Mouse (Mus musculus) liver, postnatal 0 days (tissue): ENCODE measurements around the gene Qk.

Source experiments
- CTCF ChIP-seq: sonication (generic); IDR thresholded peaks from 2 replicates; pipeline ENCODE4 v1.5.1; 2016; ENCODE audit warnings: antibody characterized with exemption, low read depth
- EP300 ChIP-seq: IDR thresholded peaks from 2 replicates; pipeline ENCODE4 v1.6.1; 2016; ENCODE audit warnings: antibody characterized with exemption, low read depth, mild to moderate bottlenecking

DNA sequence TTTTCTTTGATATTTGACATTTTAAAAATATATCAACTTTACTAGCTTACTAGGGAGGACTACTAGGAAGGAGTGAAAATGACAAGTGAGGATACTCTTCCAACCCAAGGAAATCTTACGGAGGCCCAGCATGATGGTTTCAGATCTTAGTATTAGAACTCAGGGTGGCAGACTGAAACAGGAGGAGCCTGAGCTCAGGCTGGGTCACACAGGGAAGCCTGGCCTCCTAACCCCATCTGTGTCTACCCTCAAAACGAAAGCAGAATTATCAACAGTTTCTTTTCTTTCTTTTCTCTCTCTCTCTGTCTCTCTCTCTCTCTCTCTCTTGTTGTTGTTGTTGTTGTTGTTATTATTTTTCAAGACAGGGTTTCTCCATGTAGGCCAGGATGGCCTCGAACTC lies 87.2 kb downstream of the Qk start:
- no peak for TF ChIP-seq CTCF
- no peak for TF ChIP-seq EP300
